Mouse (Mus musculus) limb, embryonic 15.5 days (tissue): Measurements from ENCODE around the gene Gm6685. TPM values are rescaled to one million over a fixed set of nuclear protein-coding genes. Genes with fewer than 3 reads are reported as not detected.

Experiments
- polyA plus RNA-seq: library from polyadenylated mRNA; unstranded; fragments of >200 nt; fragmentation: Nextera tagmentation; extraction: Ambion mirVana; gene quantifications from 2 replicates; pipeline ENCODE4 v1.2.1, GENCODE M21; 2015

Gene Gm6685
- polyA plus RNA-seq, 1 experiment from 2014 or later = not detected

Other genes starting within 250 kb of the Gm6685 start
- 2.6 and 2.7 TPM in 2 replicates for gene Ccdc85a, start 244.5 kb upstream of the Gm6685 start, polyA plus RNA-seq